Mouse (Mus musculus) cerebellum, adult 8-10 months (tissue): ENCODE measurements around the gene Ppm1m.

Experiments
- DNase-seq: peaks from one replicate; pipeline ENCODE4 v3.0.0; 2022

Gene Ppm1m

DNA sequence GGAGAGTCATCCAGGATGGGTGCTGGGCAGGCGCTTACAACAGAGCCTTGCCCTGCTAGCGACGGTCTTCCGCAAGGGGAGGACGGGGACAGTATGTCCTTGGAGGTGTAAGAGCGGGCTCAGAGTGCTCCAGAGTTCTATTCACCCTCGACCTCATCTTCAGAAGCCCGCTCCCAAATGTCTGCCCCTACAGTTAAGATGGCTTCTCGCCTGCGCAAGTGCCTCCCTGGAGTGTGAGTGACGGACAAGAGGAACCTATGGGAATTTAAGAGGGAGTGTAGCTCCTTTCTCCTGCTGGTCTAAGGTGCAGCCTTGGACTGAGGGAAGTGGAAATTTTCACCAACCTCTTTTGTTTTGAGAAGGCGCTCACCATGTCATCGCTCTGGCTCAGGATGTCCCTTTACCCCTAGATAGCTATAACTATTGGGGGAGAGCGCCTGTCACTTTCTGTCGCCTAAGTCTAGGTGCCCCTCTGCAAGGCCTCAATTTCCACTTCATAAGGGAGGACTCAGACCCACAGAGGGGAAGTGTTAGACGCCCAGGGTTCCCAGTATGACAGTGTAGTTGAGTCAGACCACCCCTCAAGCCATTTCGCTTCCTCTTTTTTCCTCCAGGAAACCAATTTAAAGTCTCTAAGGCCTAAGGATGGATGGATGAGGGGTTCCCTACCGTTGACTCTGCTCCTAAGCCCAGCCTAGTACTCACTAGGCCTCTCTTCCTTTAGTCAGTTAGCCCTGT lies at the start of gene Ppm1m:
Gene Ppm1m (minus strand): TSS at position 212 of the 738 bp plus-strand sequence.
- DNase-seq: no peak

DNA sequence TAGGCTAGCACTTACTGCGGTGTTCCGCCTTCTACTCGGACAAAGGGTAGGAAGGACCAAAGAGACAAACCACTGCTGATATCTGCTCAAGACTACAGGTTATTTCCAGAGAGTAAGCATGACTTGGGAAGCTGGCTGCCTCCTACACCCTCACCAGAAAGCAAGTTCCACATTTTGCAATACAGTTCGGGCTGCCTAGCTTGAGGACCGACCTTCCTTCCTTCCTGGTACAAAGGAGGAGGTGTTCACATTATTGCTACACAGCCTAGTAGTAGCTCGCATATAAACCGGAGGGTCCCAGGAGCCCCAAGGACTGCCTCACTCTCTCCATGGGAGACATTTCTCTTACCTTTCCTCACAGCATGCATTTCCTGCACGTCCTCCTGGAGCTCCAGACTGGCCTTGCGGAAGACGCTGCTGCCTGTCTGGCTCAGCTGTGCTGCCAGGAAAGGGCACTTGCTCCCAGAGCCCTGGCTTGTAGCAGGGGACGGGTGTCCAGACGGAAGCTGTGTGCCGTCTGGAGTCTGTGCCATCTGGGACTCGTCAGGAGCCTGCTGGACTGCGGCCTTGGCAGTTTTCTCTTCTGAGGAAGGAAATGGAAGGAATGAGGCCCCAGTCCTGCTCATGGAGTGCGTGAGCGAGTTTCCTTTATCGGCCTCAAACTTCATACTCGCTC lies 43.4 kb upstream of the Ppm1m start:
- peak; percentile 81 for DNase-seq

DNA sequence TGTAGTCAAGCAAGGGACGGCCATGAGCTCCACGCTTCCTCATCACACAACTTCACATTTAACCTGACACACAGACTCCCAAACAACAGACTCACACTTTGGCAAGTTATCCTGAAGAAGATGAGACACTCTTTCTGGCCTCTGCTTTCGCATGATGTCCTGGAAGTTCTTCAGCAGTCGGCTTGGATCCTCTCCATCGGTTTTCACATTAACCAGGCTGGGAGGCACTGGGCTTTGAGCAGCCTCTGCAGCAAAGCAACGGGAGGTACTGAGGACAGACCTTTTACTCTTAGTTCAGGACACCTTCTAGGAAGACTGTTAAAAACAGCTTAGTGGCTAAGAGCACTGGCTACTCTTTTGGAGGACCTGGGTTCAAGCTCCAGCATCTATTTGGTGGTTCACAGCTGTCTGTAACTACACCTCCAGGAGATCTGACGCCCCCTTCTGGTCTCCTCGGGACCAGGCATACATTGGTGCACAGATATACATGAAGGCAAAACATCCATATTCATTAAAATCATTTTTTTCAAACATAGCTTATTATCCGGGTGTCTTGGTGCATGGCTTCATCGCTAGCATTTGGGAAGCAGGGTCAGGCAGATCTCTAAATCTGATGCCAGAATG lies 42.1 kb upstream of the Ppm1m start:
- no peak for DNase-seq

DNA sequence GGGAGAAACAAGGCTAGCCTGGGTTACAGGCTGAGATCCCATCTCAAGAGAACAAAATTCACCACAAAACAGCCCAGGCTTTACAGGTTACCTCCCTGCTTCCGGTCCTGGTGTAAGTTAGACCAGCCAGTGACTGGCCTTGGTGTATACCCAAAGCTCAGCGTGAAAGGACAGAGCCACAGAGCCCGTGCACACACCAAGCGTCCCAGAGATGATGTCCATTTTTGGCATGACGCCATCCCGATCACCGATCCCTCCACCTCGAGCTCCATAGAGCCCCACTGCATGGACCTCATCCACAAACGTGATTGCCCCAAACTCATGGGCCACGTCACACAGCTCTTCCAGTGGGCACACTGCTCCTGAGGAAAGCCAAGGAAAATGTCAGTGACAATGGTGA lies 38.3 kb upstream of the Ppm1m start:
- DNase-seq: no peak

DNA sequence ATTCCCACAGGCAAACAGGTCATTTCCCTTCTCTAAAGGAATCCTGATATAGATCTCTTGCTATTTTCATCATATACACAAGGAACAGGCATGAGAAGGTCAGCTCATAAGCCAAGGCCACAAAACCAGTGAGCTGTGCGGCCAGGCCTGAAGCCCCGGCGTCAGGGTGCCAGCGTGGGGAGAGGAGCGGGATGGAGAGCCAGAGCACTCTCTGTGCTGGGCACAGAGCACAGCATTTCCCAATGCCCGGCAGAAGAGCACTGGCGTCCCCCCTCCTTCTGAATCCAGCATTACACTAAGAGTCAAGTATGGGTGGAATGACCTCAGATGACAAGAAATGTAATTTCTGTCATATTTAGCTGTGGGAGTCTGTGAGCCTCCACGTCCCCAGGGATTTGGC lies 37.9 kb upstream of the Ppm1m start:
- no peak for DNase-seq

DNA sequence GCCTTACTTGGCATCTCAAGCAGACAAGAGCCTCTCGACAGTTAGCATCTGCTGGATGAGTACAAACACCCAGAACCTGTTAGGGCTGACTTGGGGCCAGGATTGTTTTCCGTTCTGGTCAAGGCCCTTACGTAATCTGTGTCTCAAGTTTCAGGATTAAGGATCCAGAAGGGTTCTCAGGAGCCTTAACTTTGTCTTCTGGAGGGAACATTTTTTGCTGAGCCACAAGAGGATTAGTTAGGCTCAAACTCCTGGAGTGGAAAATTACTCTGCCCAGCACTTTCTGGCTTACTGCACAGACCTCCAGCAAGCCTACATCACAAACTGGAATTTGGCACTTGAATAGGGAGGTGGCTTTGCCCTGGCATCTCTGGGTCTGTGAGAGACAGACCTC lies 37.3 kb upstream of the Ppm1m start:
- DNase-seq: no peak

DNA sequence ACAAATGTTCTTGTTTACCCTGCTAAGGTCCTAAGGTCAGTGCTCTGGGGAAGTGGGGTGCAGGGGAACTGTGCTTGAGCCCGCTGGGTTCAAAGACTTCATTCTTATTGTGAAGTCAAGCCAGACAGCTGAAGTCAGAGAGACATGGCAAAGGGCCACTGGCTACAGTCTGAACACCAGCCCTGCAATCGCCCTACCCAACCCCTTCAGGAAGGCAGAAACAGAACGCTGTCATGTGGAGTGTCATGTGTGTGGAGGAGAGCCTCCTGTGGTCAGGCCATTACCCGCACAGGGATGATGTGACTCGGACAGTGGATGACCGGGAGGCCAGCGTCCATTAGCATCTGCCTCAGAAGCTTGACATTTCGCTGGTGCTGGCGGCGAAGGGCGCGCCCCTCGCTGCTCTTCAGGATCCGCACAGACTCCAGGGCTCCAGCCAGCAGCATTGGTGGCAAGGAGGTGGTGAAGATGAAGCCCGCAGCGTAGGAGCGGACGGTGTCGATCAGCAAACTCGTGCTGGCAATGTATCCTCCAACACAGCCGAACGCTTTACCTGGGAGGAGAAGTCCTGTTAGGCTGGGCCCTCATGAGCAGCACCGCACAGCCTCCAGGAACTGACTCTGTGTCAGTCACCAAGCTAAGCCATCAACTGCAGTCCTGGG lies 36.7 kb upstream of the Ppm1m start:
- DNase-seq: no peak

DNA sequence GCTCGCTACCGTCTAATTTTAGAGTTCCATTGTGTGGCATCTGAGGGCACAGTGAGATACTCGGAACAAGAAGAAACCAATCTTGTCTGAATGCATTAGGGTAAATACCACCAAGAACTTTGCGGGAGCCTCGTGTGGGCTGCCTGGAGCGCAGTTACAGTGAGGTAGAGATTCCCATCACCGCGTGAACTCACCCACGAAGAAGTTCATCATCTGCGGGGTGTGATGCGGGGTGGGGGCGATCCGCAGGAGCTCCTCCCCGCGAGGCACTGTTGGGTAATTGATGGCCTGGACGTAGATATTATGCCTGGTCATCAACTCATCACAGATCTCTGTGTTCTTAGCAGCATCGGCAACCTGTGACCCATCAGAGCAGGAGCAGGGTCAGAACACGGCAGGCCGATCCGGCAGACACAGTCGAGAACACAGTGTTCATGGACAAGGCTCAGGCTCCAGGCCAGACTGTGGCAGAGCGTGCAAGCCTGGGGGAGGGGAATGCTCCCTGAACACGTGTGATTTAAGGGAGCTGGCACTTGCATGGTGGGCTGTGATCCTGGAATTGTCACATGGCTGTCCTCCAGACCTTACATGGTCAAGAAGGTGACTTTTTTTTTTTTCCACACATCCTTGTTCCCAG lies 35.8 kb upstream of the Ppm1m start:
- DNase-seq: no peak

DNA sequence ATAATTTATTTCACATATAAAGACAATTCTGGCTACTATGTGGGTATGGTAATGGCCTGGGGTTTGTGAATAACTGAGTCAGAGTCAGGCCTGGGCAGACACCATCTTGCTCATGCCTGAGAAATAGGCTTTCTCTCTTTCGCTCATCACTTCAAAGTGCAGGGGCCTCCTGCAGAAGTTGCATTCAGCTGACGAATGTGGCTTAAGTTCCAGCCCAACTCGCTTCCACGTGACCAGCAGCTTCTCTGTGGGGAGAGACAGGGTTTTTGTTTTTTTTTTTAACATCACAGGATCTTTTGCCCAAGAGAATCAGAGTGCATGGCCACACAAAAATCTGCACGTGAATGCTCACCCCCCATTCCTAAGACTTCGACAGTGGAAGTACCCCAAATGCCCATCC lies 34.4 kb upstream of the Ppm1m start:
- DNase-seq: no peak

DNA sequence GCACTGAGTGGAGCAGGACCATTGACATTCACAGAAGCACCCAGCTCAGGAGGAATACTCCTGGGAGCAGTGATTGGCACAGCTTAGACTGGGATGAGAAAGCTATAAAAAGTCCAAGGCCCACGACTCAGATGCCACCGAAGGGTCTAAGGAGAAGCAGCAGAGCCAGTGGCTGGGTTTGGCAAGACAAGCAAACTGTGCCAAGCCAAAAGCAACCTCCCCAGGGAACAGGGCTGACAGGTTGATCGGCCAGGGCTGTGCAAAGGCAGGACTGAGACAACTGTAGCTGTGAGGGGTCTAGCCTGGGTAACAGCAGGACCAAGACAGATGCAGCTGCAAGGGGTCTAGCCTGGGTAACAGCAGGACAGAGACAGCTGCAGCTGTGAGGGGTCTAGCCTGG lies 33.4 kb upstream of the Ppm1m start:
- no peak for DNase-seq

DNA sequence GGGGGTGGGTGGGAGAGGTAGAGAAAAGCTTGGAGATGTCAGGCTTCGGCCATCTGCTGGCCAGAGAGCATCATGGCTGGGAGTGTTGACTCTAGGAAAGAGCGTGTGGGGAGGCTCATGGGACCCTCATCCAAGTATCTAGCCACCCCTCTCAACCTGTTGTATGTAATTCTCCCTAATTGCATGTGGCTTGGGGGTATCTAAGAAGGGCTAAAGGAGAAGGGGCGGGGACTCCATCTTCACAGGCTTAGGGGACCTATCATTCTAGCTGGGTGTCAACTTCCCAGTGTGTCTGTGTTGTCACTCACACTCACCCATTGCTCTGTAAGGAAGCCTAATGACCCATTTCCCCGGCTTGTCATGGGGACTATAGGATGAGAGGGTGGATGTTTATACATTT lies 32.3 kb upstream of the Ppm1m start:
- DNase-seq: no peak

DNA sequence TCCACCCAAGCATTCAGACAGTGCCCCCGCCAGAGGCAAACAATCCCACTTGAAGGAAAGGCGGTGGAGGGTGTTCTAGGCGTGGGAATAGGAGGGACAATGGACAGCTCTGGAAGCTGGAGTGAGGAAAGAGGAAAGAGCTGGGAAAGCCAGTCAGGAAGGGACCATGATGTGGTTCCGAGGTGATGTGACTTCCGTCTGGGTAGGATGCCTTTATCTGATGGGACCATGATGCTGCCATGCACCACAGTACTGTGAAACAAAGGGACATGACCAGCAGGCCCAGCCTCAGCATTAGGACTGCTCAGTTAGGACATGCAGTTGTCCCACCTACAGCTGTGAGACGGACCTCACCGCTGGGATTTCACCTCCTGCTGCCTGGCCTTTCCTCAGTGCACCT lies 31.7 kb upstream of the Ppm1m start:
- DNase-seq: no peak

DNA sequence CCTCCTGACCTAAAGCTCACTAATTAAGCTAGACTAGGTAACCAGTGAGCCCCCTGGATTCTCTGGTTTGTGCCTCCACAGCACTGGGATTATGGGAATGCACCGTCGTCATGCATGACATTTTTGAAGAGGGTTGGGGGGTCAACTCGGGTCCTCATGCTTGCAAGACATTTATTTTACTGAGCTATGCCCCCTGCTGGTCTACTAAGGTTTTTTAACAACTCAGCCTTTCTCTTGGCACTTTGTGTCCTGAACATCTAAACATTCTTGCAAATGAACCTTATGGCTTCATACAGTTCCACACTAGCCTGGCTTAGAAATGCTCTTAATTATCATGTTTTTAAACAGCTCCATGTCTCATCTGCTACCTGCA lies 31.2 kb upstream of the Ppm1m start:
- no peak for DNase-seq

DNA sequence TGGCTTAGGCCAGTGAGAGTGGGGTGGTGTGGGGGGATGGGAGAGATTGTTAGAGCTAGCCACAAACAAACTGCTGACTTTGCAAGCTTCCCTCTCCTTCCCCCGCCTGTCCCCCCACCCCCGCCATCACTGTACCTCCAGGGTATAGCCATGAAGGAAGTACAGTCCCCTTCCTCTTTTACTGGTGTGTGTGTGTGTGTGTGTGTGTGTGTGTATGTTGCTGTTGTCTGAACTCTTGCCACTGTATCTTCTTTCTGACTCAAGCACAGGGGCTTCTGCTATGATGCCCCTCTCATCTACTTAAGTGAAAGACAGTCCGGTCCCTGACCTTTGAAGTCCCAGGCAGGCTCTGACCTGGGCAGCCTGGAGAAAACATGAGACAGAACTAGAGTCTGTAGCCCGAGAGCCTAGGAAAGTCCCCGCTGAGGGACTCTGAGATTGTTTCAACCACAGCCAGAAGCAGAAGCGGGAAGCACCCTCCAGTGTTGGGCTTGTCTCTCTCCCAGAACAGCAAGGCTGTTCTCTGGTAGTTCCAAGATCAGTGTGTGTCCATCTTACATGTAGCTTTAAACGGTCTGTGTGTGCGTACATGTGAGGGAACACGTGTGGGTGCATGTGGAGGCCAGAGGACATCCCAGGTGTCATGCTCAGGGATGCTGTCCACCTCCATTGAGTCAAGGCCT lies 30.6 kb upstream of the Ppm1m start:
- DNase-seq: no peak

DNA sequence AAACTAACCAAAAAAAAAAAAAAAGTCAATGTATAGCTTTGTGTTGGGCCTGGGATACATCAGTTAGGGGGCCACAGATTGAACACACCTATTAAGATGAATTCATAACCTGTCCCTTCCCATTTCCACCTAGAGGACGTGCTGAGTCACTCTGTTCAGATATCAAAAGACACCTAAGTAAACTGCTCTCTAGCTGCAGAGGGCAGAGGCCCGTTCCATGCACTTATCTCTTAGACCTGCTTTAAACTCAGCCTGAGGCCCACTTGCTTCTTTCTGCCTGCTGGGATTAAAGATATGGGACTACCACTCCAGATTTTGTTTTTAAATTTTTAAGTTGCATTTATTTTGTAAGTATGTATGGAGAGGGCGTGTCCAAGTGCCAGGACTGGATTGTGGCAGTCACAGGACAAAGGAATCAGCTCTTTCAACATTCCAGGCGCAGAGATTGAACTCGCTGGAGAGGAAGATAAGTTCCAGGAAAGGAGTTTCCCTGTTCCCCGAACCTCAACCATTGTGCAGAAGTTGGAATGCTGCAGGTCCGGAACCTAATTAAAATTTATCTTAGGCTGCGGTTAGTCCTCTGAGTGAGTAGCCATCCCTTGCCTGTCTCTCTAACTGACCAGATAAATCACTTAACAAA lies 28.4 kb upstream of the Ppm1m start:
- DNase-seq: no peak

DNA sequence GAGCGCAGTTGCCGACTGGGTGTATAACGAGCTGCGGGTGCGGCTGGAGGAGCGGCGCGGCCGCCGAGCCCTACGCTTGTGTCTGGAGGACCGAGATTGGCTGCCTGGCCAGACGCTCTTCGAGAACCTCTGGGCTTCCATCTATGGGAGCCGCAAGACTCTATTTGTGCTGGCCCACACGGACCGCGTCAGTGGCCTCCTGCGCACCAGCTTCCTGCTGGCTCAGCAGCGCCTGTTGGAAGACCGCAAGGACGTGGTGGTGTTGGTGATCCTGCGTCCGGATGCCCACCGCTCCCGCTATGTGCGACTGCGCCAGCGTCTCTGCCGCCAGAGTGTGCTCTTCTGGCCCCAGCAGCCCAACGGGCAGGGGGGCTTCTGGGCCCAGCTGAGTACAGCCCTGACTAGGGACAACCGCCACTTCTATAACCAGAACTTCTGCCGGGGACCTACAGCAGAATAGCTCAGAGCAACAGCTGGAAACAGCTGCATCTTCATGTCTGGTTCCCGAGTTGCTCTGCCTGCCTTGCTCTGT lies 26.7 kb upstream of the Ppm1m start:
- DNase-seq: no peak

DNA sequence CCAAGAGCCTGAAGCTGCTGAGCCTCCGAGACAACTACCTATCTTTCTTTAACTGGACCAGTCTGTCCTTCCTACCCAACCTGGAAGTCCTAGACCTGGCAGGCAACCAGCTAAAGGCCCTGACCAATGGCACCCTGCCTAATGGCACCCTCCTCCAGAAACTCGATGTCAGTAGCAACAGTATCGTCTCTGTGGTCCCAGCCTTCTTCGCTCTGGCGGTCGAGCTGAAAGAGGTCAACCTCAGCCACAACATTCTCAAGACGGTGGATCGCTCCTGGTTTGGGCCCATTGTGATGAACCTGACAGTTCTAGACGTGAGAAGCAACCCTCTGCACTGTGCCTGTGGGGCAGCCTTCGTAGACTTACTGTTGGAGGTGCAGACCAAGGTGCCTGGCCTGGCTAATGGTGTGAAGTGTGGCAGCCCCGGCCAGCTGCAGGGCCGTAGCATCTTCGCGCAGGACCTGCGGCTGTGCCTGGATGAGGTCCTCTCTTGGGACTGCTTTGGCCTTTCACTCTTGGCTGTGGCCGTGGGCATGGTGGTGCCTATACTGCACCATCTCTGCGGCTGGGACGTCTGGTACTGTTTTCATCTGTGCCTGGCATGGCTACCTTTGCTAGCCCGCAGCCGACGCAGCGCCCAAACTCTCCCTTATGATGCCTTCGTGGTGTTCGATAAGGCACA lies 26.1 kb upstream of the Ppm1m start:
- no peak for DNase-seq

DNA sequence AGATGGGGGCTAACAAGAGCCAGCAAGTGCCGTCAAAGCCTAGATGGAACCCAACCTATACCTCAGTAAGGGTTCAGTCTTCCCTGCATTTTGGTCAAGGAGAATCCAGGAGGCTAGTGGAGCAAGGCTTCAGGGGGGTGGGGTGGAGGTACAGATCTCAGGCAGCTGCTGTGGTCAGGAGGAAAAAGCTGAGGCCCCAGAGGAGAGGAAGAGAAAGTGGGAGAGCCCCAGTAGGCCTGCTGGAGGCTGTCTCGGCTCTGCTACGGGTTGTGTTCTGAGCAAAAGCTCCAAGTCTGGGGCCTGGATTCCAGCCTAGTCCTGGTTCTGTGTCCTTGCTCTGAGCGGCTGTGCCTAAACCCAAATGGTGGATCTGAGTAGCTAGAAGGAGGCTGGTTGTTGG lies 23.4 kb upstream of the Ppm1m start:
- DNase-seq: no peak

DNA sequence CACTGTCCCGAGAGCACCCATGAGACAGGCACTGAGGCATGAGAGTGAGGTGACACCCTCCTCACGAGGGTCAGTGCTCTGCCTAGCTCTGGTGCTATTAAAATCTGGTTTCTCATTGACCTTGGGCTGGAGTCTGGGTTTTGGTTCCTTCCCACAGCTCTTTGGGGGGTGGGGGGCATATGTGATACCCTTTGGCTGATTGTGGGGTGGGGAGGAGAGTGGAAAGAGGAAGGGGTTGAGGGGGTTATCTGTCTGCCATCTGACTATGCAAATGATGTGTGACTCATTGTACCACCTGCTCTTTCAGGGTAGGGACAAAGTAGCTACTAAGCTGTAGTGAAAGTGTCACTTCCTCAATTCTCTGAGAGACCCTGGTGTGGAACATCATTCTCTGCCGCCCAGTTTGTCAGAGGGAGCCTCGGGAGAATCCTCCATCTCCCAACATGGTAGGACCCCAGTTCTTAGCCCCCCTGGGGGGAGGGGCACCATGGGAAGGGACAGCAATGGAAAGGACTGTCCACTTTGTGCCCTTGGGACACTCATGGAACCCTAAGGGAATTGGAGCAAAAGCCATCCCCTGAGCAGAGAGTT lies 22.8 kb upstream of the Ppm1m start, which contains the start of gene Tlr9:
Gene Tlr9 (plus strand): TSS at position 338 of the 591 bp plus-strand sequence.
- no peak for DNase-seq

DNA sequence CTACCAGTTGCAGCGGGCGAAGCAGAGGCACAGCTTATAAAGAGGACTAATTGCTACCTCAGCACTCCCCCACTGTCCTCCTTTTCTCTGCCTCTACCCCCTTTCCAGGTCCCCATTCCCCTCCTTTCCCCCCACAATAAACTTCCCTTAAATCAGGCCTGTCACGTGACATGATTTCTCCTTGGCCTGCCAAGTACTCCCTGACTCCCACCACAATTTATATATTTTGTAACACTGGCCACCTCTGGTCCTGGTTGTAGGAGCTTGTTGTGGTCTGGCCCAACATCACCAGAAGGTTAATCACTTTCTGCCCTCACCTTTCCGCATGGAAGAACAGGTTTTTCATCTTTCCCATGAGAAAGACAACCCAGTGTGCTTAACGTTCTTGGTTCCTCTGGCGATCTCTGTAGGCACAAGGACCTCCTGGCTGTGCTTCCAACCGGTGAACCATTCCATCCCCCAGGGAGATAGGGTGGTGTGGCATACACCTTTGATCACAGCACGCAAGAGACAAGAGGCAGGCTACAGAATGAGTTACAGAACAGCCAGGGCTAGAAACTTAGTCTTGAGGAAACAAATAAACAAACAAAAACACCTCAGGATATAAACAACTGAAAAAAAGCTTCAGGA lies 21.5 kb upstream of the Ppm1m start:
- DNase-seq: no peak
